Mouse (Mus musculus): ENCODE data around the gene Fam120b. TPM values are rescaled to one million over a fixed set of nuclear protein-coding genes. Genes with fewer than 3 reads are reported as not detected.
"Not testable (repeated sequence)": the region's sequence is repeated elsewhere in the genome, so short reads cannot be mapped to it uniquely, and the experiment has no call there.

Gene Fam120b
- total RNA-seq, 2 experiments from 2014 or later: 49.0 to 49.2 TPM

DNA sequence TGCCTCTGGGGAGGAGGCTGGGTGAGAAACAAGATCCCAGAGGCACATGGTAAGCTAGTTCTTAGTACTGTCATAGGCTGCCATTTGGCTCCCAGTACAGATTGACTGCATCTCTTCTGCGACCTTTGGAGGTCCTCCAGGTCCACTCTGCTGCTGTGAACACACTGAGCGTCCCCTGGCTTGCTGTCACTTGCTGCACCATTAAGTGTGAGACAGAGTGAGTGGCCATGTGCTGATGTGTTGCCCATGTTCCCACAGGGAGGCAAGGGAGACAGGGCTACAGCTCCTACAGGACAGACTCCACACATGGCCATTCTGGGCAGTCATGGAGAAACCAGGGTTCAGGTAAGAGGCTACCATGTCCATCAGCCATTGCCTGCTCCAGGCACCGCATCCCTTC lies 29.9 kb downstream of the Fam120b start:
- no peak for DNase-seq (ENCODE audit: low spot score in 2 of 2)
- Histone ChIP-seq H3K27ac (no peak overlapping the region), H3K4me3 (no peak overlapping the region)
- TF ChIP-seq CTCF (conservative IDR thresholded peaks at IDR 0.05): no peak

- no peak for DNase-seq (ENCODE audit: low spot score in 2 of 2)
- TF ChIP-seq CTCF (conservative IDR thresholded peaks at IDR 0.05): no peak
- H3K27ac ChIP-seq: no peak overlapping the region
Observed at GRCm38 (mm10) chr17:15429451-15429850, 33.4 kb downstream of the Fam120b start.

DNA sequence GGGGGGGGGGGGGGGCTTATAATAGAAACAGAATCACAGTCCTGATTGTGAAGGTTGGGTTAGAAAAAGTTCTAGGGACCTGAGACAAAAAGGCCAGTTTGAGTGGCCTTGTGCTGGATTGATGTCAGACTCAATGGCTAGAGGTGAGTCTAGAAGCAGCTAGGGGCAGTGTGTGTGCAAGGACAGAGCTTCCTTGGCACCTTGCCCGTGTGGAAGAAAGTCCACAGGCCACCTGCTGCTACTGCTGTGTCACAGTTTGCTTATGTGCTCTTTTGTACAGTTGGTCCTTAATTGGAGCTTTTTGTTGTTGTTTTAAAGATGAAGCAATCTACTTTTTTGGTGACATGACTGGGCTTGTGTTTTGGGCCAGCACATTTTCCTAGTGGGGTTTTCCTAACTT lies 33.9 kb downstream of the Fam120b start:
- H3K4me3 ChIP-seq: no peak overlapping the region
- no peak for DNase-seq (ENCODE audit: low spot score in 2 of 2)
- H3K27ac ChIP-seq: no peak overlapping the region
- TF ChIP-seq CTCF (conservative IDR thresholded peaks at IDR 0.05): no peak

More at GRCm38 (mm10) chr17:15429451-15429850, 33.4 kb downstream of the Fam120b start:
- no peak overlapping the region for H3K4me3 ChIP-seq

GRCm38 (mm10) chr17:15431021-15431514 lies 35.1 kb downstream of the Fam120b start:
- peak overlapping the region; percentile 46; the same call in 1 of the 2 replicates for H3K27ac ChIP-seq
- DNase-seq (ENCODE audit: low spot score in 2 of 2): peak in 1 of 2 experiments; percentile 19
- TF ChIP-seq CTCF (conservative IDR thresholded peaks at IDR 0.05): no peak
- no peak overlapping the region for H3K4me3 ChIP-seq

DNA sequence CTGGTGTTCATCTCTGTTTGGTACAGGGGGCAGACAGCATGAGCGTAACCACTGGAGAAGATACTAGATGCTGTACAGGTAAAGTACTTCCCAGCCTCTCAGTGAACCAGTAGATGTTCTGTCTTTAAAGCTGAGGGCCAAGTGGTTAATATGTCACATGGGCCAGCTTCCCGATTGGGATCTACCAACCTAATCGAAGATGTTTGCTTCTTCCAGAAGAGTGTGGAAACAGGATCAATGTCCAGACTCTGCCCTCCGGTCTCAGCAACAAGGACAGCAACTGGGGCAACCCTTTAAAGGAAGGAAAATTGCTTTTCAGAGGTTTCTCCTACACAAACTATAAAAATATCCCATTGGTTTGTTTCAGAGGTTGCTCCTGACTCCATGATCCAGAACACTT lies 35.5 kb downstream of the Fam120b start:
- no peak overlapping the region for H3K4me3 ChIP-seq
- no peak for TF ChIP-seq CTCF (conservative IDR thresholded peaks at IDR 0.05)
- DNase-seq (ENCODE audit: low spot score in 2 of 2): no peak
- H3K27ac ChIP-seq: peak overlapping the region; percentile 46; the same call in 1 of the 2 replicates

DNA sequence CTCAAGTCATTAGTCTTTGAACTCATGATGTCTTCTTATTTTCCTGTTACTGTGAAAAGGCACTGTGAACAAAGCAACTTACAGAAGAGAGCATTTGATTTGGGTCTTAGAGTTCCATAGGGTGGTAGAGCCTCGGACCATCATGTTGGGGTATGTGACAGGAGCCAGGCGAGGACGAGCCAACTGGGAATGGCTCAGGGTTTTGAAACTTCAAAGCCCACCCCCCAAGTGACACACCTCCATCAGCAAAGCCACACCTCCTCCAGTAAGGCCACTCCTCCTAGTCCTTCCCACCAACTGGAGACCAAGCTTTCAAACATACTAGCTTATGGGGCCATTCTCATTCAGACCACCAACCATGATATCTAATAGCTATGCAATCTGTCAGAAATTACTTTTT lies 36.0 kb downstream of the Fam120b start:
- Histone ChIP-seq H3K27ac (no peak overlapping the region), H3K4me3 (no peak overlapping the region)
- DNase-seq (ENCODE audit: low spot score in 2 of 2): no peak
- no peak for TF ChIP-seq CTCF (conservative IDR thresholded peaks at IDR 0.05)

GRCm38 (mm10) chr17:15434748-15435147 lies 38.7 kb downstream of the Fam120b start:
- no peak for DNase-seq (ENCODE audit: low spot score in 2 of 2)
- no peak for TF ChIP-seq CTCF (conservative IDR thresholded peaks at IDR 0.05)
- no peak overlapping the region for H3K27ac ChIP-seq

DNA sequence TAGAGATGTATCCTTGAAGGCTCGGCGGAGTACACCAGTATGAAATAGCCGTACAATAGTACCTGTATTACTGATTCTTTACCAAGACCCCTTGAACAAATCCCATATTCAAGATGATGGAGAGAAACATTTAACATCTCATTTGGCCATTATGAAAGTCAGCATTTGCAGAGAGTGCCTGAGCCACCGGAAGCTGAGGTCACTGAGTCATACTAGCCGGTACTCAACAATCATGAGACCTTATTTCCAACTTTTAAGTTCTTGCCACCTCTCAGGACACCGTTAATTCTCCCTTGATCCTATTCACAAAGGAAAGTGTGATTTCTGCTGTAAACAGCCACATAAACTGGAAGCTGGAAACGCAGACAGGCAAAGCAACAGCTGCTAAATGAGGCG lies 44.1 kb downstream of the Fam120b start:
- DNase-seq (ENCODE audit: low spot score in 2 of 2): no peak
- H3K27ac ChIP-seq: peak overlapping the region; percentile 57; the same call in 1 of the 2 replicates
- no peak for TF ChIP-seq CTCF (conservative IDR thresholded peaks at IDR 0.05)
- no peak overlapping the region for H3K4me3 ChIP-seq

More at GRCm38 (mm10) chr17:15434748-15435147, 38.7 kb downstream of the Fam120b start:
- H3K4me3 ChIP-seq: no peak overlapping the region

DNA sequence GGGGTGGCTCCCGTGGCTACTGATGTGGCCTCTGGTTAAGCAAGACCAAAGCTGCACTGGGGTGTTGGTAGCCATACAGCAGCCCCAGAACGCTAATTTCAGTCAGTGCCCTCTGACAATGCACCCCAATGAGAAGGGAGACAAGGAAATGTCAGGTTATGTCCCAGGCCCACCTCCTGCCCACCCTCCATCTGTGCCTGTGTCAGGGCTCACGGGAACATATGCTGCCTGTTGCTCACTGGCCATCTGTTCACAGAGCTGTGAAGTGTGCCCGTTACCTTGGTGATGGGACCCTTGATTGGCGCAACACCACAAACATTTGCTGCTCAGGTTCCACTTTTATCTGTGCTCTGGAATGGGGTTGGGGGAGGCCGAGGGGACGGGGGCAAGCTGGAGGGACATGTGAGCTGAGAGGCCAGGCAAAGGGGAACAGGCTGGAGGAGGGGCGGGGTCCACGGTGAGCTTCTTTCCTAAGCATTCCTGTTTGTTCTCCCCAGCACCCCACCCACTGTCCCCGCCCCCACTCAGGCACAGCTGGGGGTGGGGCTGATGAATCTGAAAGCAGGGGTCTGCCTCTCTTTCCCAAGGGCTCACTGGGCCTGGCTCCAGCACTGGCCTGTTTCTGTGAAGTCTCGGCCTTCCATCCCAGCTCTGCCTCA lies 44.6 kb downstream of the Fam120b start:
- TF ChIP-seq CTCF (conservative IDR thresholded peaks at IDR 0.05): no peak
- peak; percentile 43 to 46 for DNase-seq (ENCODE audit: low spot score in 2 of 2)
- peak overlapping the region; percentile 57; the same call in 1 of the 2 replicates for H3K27ac ChIP-seq
- H3K4me3 ChIP-seq: no peak overlapping the region

DNA sequence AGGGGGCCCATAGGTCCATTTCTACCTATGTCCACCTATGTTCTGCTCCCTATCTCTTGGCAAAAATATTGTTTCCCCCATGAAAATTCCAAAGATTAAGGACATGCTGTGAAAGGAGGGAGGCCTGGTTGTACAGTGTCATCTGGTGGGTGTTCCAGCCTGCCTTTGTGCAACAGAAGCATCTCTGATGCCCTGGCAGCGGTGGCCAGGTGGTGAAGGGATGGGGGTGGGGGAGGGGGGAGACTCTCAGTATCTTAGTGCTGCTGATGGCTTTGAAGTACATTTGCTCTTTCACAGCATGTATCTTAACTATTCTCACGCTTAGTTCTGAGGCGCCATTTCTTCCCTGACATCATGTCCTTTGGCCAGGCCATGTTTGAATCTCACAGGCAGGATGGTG lies 49.4 kb downstream of the Fam120b start:
- no peak for TF ChIP-seq CTCF (conservative IDR thresholded peaks at IDR 0.05)

DNA sequence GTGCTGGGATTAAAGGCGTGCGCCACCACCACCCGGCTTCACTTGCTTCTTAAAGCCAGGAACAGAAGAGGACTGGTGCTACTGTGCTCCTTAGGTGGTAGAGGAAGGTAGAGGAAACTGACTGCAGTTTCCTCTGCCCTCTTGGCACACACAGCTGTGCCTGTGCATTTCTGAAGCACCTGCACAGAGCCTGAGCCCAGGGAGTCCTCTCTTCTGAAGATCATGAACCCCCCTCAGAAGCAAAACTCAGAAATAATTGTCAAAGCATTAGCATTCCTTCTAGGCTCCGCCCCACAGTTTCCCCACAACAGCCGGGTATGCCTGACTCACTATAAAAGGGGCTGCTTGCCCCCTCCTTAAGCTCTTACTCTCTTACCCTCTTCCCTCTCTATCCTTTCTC lies 51.8 kb downstream of the Fam120b start:
- Histone ChIP-seq H3K4me3 (no peak overlapping the region), H3K27ac (no peak overlapping the region)
- TF ChIP-seq CTCF (conservative IDR thresholded peaks at IDR 0.05): no peak
- DNase-seq (ENCODE audit: low spot score in 2 of 2): no peak

More for the DNA sequence above, 49.4 kb downstream of the Fam120b start:
- H3K27ac ChIP-seq: no peak overlapping the region
- H3K4me3 ChIP-seq: no peak overlapping the region
- no peak for DNase-seq (ENCODE audit: low spot score in 2 of 2)

DNA sequence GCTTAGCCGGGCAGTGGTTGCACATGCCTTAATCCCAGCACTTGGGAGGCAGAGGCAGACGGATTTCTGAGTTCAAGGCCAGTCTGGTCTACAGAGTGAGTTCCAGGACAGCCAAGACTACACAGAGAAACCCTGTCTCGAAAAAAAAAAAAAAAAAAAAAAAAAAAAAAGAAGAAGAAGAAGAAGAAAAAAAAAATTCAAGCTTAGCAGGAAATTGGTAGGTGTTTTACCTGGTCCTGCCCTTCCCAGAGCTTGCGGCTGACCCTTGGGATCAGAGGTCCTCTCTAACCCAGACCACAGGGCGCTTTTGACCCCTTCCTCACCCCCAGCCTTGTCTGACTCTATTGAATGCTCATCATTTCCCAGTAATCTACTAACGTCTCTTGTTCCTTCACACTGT lies 53.1 kb downstream of the Fam120b start:
- not testable (repeated sequence) for DNase-seq (ENCODE audit: low spot score in 2 of 2); H3K27ac ChIP-seq; H3K4me3 ChIP-seq

DNA sequence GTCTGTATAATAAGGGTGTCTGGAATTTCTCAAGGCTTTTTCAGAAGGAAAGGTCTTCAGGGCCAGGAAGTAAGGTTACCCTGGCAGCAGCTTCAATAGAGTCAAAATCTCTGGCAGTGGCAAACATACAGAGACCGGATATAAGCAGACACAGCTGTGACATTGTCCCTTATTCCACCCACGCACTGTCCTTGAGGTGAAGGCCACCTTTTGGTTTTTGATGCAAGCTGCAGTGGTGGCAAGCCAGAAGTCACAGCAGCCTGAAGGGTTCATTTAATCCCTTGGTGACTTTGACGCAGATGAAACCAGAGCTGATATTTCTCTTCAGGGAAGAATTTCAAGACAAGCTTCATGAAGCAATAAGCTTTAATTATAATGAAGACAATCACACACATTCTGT lies 53.6 kb downstream of the Fam120b start:
- Histone ChIP-seq H3K27ac (no peak overlapping the region), H3K4me3 (no peak overlapping the region)
- TF ChIP-seq CTCF (conservative IDR thresholded peaks at IDR 0.05): no peak
- no peak for DNase-seq (ENCODE audit: low spot score in 2 of 2)

DNA sequence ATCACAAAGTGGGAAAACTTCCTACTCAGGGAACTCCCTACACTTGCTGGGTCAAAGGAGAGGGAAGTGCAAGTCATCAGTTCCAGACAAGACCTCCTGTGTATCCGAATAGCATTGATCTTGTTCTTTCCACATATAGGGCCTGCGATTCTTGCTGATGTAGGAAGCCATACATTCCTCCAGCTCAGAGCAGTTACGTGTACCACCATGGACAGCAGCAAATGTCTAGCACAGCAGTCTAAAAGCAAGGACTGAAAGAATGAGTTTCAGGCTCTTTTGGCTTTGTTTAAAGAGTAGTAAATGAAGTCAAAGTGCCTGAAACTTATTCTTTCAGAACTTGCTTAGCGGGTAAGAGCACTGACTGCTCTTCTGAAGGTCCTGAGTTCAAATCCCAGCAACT lies 59.2 kb downstream of the Fam120b start:
- Histone ChIP-seq H3K27ac (no peak overlapping the region), H3K4me3 (no peak overlapping the region)
- no peak for DNase-seq (ENCODE audit: low spot score in 2 of 2)
- TF ChIP-seq CTCF (conservative IDR thresholded peaks at IDR 0.05): no peak
